Mouse (Mus musculus): ENCODE measurements at regions not wholly inside any gene's neighbourhood (a gene's known extent, or its start where the extent isn't known, plus 50 kb on each side); places are given as distances from the start of the nearest gene placed in this dataset.

GRCm38 (mm10) chr14:9469686-9470085 is 803.6 kb upstream of the 4930452B06Rik start:
- no peak for TF ChIP-seq CTCF (IDR thresholded peaks at IDR 0.05; ENCODE audit: control insufficient read depth, insufficient read depth, insufficient read length)
- TF ChIP-seq USF1 (IDR thresholded peaks at IDR 0.05; ENCODE audit: low read depth): no peak
- no peak for TF ChIP-seq MYOG (IDR thresholded peaks at IDR 0.05; ENCODE audit: control insufficient read depth, extremely low read depth, insufficient read length)
